Mouse (Mus musculus): ENCODE data around the gene Mxd1.

Gene Mxd1

DNA sequence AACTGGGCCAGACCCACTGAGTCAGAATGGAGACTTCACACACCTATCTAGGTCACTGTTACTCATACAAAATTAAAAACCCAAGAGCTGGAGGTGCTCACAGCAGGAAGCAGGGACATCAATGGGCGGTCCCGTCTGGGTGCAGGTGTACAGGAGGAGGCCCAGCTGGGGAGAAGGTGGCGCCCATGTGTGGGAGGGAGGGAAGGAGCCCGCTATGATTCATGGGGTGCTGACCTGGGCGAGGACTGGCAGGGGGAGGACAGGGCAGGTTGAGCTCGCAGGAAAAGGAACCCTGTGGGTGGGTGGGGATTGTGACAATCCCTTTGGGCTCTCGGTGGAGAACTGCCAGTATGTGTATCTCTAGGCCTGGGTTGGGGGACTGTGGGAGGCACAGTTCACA, 63.7 kb downstream of the Mxd1 start:
- DNase-seq (ENCODE audit: low spot score in 2 of 2): no peak

DNA sequence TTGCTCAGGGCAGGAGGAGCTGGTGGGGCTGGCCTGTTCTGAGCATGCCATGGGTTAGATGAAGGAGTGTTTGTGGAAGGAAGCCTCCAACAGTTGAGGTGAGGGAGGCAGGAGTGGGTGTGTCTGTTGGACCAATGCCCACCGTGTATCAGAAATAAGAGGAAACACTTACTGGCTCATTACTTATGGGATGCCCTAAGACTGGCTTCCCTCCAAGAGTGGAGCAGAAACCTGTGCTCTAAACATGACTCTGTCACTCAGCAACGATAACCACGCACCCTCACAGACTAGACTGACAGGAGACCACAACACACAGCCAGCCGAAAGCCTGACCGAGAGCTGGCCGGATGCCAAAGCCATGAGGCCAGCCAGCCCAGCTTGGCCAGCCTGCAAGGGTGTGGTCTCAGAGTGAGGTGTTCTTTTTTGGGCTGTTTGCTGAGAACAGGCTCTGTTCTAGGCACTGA, 69.0 kb downstream of the Mxd1 start:
- DNase-seq (ENCODE audit: low spot score in 2 of 2): peak; percentile 55 to 71

DNA sequence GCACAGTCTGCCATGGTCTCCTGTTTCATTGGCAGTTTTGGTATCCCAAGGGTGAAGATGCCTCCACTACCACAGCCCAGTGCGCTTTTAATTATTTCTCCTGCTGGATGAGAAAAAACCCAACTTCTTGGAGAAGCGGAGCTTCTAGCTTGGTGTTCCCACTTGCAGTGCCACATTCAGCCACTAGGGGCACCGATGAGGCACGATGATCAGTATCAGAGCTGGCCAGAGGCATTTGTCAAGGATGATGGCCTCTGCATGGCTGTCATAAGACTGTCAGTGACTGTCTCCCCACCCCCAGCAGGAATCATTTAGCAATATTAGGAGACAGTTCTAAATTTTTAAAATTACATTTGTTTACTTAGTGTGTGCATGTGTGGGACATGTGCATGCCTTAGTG, 69.8 kb downstream of the Mxd1 start:
- peak; percentile 79 to 88 for DNase-seq (ENCODE audit: low spot score in 2 of 2)

DNA sequence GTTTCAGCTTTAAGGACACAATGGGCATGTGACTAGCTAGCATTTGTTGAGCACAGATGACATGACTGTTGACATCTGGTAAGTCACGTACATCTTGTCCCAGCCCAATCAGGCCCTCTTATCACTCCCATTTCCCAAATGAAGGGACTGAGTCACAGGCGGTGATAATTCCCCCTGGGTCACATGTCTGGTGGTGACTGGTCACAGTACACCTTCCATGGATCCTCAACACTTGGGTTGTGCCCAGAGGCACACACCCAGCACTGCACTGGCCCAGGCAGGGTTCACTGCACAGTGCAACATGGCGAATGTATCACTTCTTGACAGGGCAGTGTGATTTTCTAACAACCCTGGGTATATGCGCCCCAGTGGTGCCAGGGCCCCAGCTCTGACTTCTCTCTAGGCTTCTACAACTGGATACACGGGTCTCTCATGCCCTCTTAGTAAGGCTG, 70.2 kb downstream of the Mxd1 start:
- DNase-seq (ENCODE audit: low spot score in 2 of 2): no peak
